Mouse (Mus musculus) kidney, adult 9 months (tissue): ENCODE measurements around the gene Olfr1226.
"Not testable (repeated sequence)": the region's sequence is repeated elsewhere in the genome, so short reads cannot be mapped to it uniquely, and the experiment has no call there.

Source experiments
- DNase-seq: peaks from one replicate; pipeline ENCODE4 v3.0.0; 2022

Gene Olfr1226

DNA sequence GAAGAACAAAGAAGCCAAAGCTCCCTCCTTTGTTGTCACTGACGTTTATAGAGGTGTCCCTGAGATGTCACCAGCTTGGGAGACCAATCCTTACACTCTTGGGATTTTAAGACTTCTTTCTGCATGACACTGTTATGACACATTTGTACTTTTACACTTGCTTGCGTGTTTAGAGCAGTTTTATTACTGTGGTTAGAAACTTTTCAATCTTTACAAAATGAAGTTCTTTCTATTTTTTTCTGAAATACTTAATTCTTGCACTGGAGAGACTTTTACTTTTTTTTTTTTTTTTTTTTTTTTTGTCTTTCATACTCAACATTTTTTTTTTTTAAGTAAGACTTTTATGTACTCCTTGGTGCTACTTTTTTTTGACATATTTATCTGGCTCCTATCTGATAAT is at the start of gene Olfr1226:
Olfr1226 (minus strand) TSS at position 101 of the 400 bp plus-strand sequence.
- DNase-seq = no peak

DNA sequence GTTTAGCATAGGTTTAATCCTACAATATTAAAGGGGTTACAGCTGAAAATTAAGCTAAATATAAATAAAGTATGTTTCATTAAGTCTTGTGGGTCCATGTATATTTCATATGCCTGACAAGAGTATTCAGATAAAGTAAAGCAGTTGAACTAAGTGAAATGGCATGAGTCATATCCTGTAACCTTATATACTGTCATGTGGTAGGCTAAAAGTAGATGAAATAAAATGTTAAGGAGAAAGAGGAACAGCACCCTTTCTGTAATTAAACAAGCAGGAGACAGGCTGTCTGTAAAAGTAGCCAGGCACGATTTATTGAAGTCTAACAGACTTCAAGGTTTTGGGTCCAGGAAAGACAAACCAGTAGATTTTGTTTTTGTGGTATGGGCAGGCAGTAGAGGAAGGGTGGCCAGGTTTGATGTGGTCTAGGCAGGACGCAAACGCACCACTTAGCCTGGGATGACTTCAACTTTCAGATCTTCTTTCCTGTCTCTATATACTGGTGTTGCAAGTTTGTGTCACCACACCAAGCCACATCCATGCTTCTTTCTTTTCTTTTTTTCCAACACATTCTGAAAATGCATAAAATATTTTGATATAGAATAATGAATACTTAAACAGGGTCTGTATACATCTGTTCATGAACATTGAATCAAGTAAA is 3.4 kb downstream of the Olfr1226 start:
- no peak for DNase-seq

DNA sequence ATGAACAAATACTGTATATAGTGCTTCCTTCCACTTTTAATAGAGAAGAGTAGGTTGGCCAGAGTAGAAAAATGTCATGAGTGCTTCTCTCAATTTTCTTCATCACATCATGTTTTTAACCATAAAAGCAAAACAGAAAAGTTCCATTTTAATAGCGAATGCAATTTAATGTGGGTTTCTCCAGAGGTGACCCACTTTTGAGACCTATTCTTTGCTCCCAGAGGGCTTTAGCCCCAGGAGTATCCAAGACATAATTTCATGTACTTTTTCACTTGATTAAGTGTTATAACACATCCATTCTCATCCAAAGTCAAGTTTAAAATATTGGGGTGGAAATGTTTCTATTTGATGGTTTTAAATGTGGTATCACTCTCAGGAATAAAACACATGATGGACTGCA is 25.3 kb downstream of the Olfr1226 start, which contains the start of gene Olfr1225:
Olfr1225 (minus strand) TSS at position 101 of the 400 bp plus-strand sequence.
- no peak for DNase-seq

DNA sequence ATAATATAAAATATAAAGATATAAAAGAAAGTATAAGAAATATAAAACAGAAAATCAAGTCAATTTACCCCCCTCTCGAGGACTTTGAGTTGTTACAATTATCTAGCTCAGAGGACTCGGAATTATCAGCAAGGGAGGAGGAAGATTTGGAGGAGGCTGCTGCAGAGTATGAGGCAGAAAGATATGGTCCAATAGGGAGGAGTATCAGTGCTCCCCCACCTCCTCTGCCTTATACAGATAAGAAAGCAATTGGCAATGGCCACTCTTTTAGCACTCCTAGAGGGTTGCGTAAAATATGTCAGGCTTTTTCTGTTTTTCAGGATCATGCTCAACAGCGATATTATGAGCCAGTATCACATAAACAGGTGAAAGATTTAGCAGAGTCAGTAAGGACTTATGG is 35.1 kb downstream of the Olfr1226 start:
- not testable (repeated sequence) for DNase-seq

DNA sequence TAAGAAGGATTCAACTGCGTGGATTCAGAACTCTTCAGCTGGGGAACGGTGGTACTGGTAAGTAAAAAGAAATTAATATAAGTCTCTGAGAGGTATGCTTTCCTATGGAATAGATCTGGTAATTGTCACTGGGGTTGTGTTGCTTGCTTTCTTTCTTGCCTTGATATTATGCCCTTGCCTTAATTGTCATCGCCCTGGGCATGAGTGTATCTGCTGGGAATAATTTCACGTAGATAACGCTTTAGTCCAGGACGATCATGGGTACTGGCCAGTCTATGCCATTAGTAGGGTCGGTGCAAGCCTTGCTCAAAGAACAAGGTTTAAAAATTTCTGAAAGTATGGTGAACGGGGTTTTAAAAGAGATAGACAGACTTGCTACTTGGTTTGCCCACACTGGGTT is 35.9 kb downstream of the Olfr1226 start, which contains the start of gene Olfr1224-ps1:
Olfr1224-ps1 (minus strand) TSS at position 101 of the 400 bp plus-strand sequence.
- DNase-seq = not testable (repeated sequence)

DNA sequence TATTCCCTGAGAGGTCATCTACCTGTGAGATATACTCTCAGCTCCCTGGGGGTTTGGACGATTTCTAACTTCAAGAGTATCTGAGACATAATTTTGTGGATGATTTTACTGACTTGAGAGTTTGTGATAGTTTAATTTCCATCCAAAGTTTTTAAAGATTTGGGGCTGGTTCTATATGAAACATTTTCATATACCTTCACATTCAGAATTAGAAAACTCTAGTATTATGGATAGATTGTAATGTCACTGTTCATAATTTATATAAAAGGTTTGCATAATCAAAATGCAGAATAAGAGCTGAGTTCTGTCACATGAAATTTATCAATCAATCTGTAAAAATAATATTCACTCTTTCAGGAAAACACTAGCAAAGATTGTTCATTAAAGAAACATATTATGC is 48.4 kb downstream of the Olfr1226 start, which contains the start of gene Olfr1223:
Olfr1223 (minus strand) TSS at position 101 of the 400 bp plus-strand sequence.
- no peak for DNase-seq
